Mouse (Mus musculus): Measurements from ENCODE around the gene Olfr215. TPM values are rescaled to one million over a fixed set of nuclear protein-coding genes. Genes with fewer than 3 reads are reported as not detected.
A peak's percentile ranks its signal among the peaks of the same experiment; 100 is the strongest.
"Not testable (repeated sequence)": the region's sequence is repeated elsewhere in the genome, so short reads cannot be mapped to it uniquely, and the experiment has no call there.

The Olfr215 gene
- total and polyA plus RNA-seq, 2 experiments from 2014 or later: 0.05 TPM; not detected in 1

DNA sequence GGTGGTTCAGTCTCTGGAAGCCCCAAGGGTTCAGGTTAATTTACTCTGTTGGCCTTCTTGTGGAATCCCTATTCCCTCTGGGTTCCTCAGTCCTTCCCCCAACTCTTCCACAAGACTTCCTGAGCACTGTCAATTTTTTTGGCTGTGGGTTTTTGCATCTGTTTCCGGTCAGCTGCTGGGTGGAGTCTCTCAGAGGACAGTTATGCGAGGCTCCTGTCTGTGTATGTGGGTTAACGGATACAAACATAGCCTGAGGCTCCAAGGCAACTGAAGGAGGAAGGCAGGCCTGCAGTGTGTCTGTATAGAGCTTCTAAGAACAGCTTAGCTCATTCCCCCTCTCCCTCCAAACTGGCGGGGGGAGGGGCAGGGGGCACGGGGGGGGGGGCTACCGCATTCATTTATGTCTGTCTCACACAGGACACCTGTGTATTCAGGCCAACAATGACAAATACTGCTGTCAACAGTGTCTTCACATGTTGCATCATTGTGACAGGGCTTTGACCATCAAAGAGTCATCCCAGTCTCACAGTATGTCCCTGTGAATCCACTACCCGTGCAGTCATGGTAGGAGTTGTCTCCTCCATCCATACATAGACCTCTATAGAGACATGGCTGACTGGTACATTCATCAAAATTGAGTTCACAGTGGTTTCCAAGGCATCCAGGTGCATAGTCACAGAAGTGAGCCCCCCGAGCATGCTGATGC, 37.5 kb upstream of the Olfr215 start:
- no peak for TF ChIP-seq CTCF (IDR thresholded peaks at IDR 0.05)
- no peaks in the 10 kb centered on the region for H3K4me1 ChIP-seq (ENCODE audit: insufficient read depth, low read length)
- no peak overlapping the region for H3K4me2 ChIP-seq (ENCODE audit: low read depth, low read length, poor library complexity, severe bottlenecking)
- no peak overlapping the region for H3K27ac ChIP-seq (ENCODE audit: low read depth, low read length)
- DNase-seq (ENCODE audit: low spot score): no peak
- no peak for ATAC-seq (ENCODE audit: low FRiP score)
- H3K9me3 ChIP-seq (ENCODE audit: low read length): no peaks in the 10 kb centered on the region
- no peaks in the 10 kb centered on the region for H3K27me3 ChIP-seq (ENCODE audit: insufficient read depth, low read length)
- no peak overlapping the region for H3K9ac ChIP-seq (replicated peaks; ENCODE audit: low read length, poor library complexity, severe bottlenecking)
- no peak overlapping the region for H3K4me3 ChIP-seq (ENCODE audit: low read depth, low read length)
- peaks cover 9% of the 10 kb centered on the region; the same call in 1 of the 2 replicates for H3K36me3 ChIP-seq (ENCODE audit: insufficient read depth, low read length)
- 70% methylated on average over 8 of the region's 8 CpGs for WGBS

- Histone ChIP-seq H3K4me3 (ENCODE audit: low read depth, low read length) (no peak overlapping the region), H3K27me3 (ENCODE audit: insufficient read depth, low read length) (no peaks in the 10 kb centered on the region), H3K4me2 (ENCODE audit: low read depth, low read length, poor library complexity, severe bottlenecking) (no peak overlapping the region), H3K9me3 (ENCODE audit: low read length) (no peaks in the 10 kb centered on the region), H3K36me3 (ENCODE audit: insufficient read depth, low read length) (no peaks in the 10 kb centered on the region), H3K4me1 (ENCODE audit: insufficient read depth, low read length) (no peaks in the 10 kb centered on the region), H3K27ac (ENCODE audit: low read depth, low read length) (no peak overlapping the region), H3K9ac (replicated peaks; ENCODE audit: low read length, poor library complexity, severe bottlenecking) (no peak overlapping the region)
- peak; percentile 36 for TF ChIP-seq CTCF (IDR thresholded peaks at IDR 0.05)
- no peak for DNase-seq (ENCODE audit: low spot score)
- no peak for ATAC-seq (ENCODE audit: low FRiP score)
Observed at GRCm38 (mm10) chr6:116618073-116618472, 34.1 kb upstream of the Olfr215 start.

- ATAC-seq (ENCODE audit: low FRiP score) (no peak), DNase-seq (ENCODE audit: low spot score) (no peak)
- whole genome bisulfite sequencing: 93% methylated on average over 2 of the region's 2 CpGs
- Histone ChIP-seq H3K9ac (replicated peaks; ENCODE audit: low read length, poor library complexity, severe bottlenecking) (no peak overlapping the region), H3K9me3 (ENCODE audit: low read length) (no peaks in the 10 kb centered on the region), H3K4me1 (ENCODE audit: insufficient read depth, low read length) (no peaks in the 10 kb centered on the region), H3K4me2 (ENCODE audit: low read depth, low read length, poor library complexity, severe bottlenecking) (no peak overlapping the region), H3K4me3 (ENCODE audit: low read depth, low read length) (no peak overlapping the region), H3K27ac (ENCODE audit: low read depth, low read length) (no peak overlapping the region), H3K27me3 (ENCODE audit: insufficient read depth, low read length) (no peaks in the 10 kb centered on the region), H3K36me3 (ENCODE audit: insufficient read depth, low read length) (no peaks in the 10 kb centered on the region)
- TF ChIP-seq CTCF (IDR thresholded peaks at IDR 0.05): no peak
Observed at GRCm38 (mm10) chr6:116615719-116616118, 31.7 kb upstream of the Olfr215 start.

- H3K9me3 ChIP-seq (ENCODE audit: low read length): no peaks in the 10 kb centered on the region
- no peak overlapping the region for H3K4me2 ChIP-seq (ENCODE audit: low read depth, low read length, poor library complexity, severe bottlenecking)
- WGBS: 45% methylated on average over 4 of the region's 4 CpGs
- no peaks in the 10 kb centered on the region for H3K27me3 ChIP-seq (ENCODE audit: insufficient read depth, low read length)
- no peak overlapping the region for H3K9ac ChIP-seq (replicated peaks; ENCODE audit: low read length, poor library complexity, severe bottlenecking)
- no peak overlapping the region for H3K27ac ChIP-seq (ENCODE audit: low read depth, low read length)
- peak; percentile 41 for TF ChIP-seq CTCF (IDR thresholded peaks at IDR 0.05)
- no peaks in the 10 kb centered on the region for H3K36me3 ChIP-seq (ENCODE audit: insufficient read depth, low read length)
- ATAC-seq (ENCODE audit: low FRiP score): no peak
- no peak overlapping the region for H3K4me3 ChIP-seq (ENCODE audit: low read depth, low read length)
- no peaks in the 10 kb centered on the region for H3K4me1 ChIP-seq (ENCODE audit: insufficient read depth, low read length)
- DNase-seq (ENCODE audit: low spot score): no peak
Observed at GRCm38 (mm10) chr6:116607230-116607629, 23.2 kb upstream of the Olfr215 start.

DNA sequence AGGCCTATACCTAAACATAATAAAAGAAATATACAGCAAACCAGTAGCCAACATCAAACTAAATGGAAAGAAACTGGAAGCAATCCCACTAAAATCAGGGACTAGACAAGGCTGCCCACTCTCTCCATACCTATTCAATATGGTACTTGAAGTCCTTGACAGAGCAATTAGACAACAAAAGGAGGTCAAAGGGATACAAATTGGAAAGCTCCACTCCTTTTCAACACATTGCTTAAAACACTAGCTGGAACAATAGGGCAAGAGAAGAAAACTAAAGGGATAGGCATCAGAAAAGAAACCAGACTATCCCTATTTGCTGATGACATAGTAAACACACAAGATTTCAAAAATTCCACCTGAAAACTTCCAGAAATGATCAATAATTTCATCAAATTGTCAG, 17.0 kb upstream of the Olfr215 start:
- not testable (repeated sequence) for H3K9ac ChIP-seq (replicated peaks; ENCODE audit: low read length, poor library complexity, severe bottlenecking); ATAC-seq (ENCODE audit: low FRiP score); H3K27me3 ChIP-seq (ENCODE audit: insufficient read depth, low read length); DNase-seq (ENCODE audit: low spot score); H3K4me3 ChIP-seq (ENCODE audit: low read depth, low read length); H3K36me3 ChIP-seq (ENCODE audit: insufficient read depth, low read length); H3K27ac ChIP-seq (ENCODE audit: low read depth, low read length); H3K4me1 ChIP-seq (ENCODE audit: insufficient read depth, low read length); H3K9me3 ChIP-seq (ENCODE audit: low read length); H3K4me2 ChIP-seq (ENCODE audit: low read depth, low read length, poor library complexity, severe bottlenecking)

DNA sequence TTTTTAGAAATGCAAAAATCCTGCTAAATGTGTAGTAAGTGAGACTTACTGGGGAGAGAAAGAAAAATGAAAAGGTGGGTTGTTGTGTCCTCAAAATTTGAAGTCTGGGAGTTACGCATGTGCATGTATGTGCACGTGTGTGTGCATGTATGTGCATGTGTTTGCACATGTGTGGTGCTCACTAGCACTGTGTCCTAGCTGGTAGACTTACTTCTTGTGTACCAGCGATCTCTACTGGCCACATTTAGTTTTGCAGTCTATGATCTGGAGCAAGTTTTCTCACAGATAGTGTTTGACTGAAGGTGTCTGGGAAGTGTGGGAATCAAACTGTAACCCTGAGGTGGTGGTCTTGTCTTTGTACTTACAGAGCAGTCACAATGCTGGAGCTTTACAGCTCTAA, 14.2 kb downstream of the Olfr215 start:
- Histone ChIP-seq H3K27ac (ENCODE audit: low read depth, low read length) (no peak overlapping the region), H3K4me2 (ENCODE audit: low read depth, low read length, poor library complexity, severe bottlenecking) (no peak overlapping the region), H3K9me3 (ENCODE audit: low read length) (no peaks in the 10 kb centered on the region), H3K27me3 (ENCODE audit: insufficient read depth, low read length) (no peaks in the 10 kb centered on the region), H3K36me3 (ENCODE audit: insufficient read depth, low read length) (no peaks in the 10 kb centered on the region), H3K4me1 (ENCODE audit: insufficient read depth, low read length) (no peaks in the 10 kb centered on the region), H3K4me3 (ENCODE audit: low read depth, low read length) (no peak overlapping the region), H3K9ac (replicated peaks; ENCODE audit: low read length, poor library complexity, severe bottlenecking) (no peak overlapping the region)
- peak; percentile 76 for TF ChIP-seq CTCF (IDR thresholded peaks at IDR 0.05)
- 29% methylated on average over 3 of the region's 3 CpGs for WGBS
- DNase-seq (ENCODE audit: low spot score) (peak; percentile 58), ATAC-seq (ENCODE audit: low FRiP score) (no peak)
